Mouse (Mus musculus) liver, adult 2 months (tissue): ENCODE results near the gene Tradd. TPM values are rescaled to one million over a fixed set of nuclear protein-coding genes. Genes with fewer than 3 reads are reported as not detected.
"Not testable (repeated sequence)": the region's sequence is repeated elsewhere in the genome, so short reads cannot be mapped to it uniquely, and the experiment has no call there.

ENCODE experiments used
- DNase-seq: peaks from one replicate; pipeline ENCODE4 v3.0.0-alpha.2; 2011; ENCODE audit warnings: low read depth, low spot score; ENCODE audit errors: extremely low read depth
- H3K27ac ChIP-seq: fragments of 200-500 bp; replicated peaks from 2 replicates; pipeline ENCODE4 v1.5.1; 2012; ENCODE audit warnings: low read depth, mild to moderate bottlenecking, control low read depth, inconsistent platforms, low read length; ENCODE audit not compliant: insufficient read depth
- H3K27me3 ChIP-seq: fragments of 200-500 bp; 2 replicates; pipeline ENCODE4 v1.6.1; 2012; ENCODE audit warnings: mild to moderate bottlenecking, moderate library complexity, low read length, inconsistent platforms; ENCODE audit not compliant: control insufficient read depth, insufficient read depth
- H3K36me3 ChIP-seq: fragments of 200-500 bp; 2 replicates; pipeline ENCODE4 v1.6.1; 2012; ENCODE audit warnings: low read length, inconsistent platforms; ENCODE audit not compliant: control insufficient read depth, insufficient read depth
- H3K4me1 ChIP-seq: fragments of 200-500 bp; 2 replicates; pipeline ENCODE4 v1.6.1; 2011; ENCODE audit warnings: low read length; ENCODE audit not compliant: control insufficient read depth, insufficient read depth
- H3K4me3 ChIP-seq: fragments of 200-500 bp; 2 replicates; pipeline ENCODE4 v1.5.1; 2011; ENCODE audit warnings: low read depth, mild to moderate bottlenecking, control low read depth, low read length, moderate library complexity; ENCODE audit not compliant: insufficient read depth
- H3K79me2 ChIP-seq: fragments of 200-500 bp; 2 replicates; pipeline ENCODE4 v1.6.1; 2012; ENCODE audit warnings: inconsistent platforms, mild to moderate bottlenecking, low read length, moderate library complexity; ENCODE audit not compliant: control insufficient read depth, insufficient read depth
- H3K9ac ChIP-seq: fragments of 200-500 bp; 2 replicates; pipeline ENCODE4 v1.6.1; 2012; ENCODE audit warnings: low read depth, mild to moderate bottlenecking, control low read depth, inconsistent platforms, low read length
- CTCF ChIP-seq: fragments of 200-500 bp; IDR thresholded peaks from 2 replicates; pipeline ENCODE4 v1.5.1; 2011; ENCODE audit warnings: low read depth, low read length, control low read depth
- POLR2A ChIP-seq: fragments of 200-500 bp; IDR thresholded peaks from 2 replicates; pipeline ENCODE4 v1.6.1; 2011; ENCODE audit warnings: low read length, control low read depth; ENCODE audit not compliant: insufficient read depth; ENCODE audit errors: extremely low read depth
- WGBS: fragments of 180-500 bp; shearing (Covaris S2); methylation state at CpG from one replicate; pipeline ENCODE4 v1.1.7; 2018; 5-methylcytosine and 5-hydroxymethylcytosine counted together
- polyA plus RNA-seq: library from polyadenylated mRNA; depleted of rRNA; stranded (reverse); fragments of >200 nt; gene quantifications from 2 replicates; pipeline ENCODE4 v1.2.3, GENCODE M21; 2012
- total RNA-seq: library from RNA; depleted of rRNA; stranded (reverse); fragments of >200 nt; gene quantifications from 2 replicates; pipeline ENCODE4 v1.2.3, GENCODE M21; 2014

Tradd gene
- total and polyA plus RNA-seq, 2 experiments = 11.8 to 16.1 TPM

- H3K27ac ChIP-seq = no peak overlapping the region
- no peak for DNase-seq
- H3K79me2 ChIP-seq = no peaks in the 10 kb centered on the region
- WGBS = 70% methylated on average over 7 of the region's 7 CpGs
- peaks cover 8% of the 10 kb centered on the region; the same call in 1 of the 2 replicates for H3K4me1 ChIP-seq
- H3K36me3 ChIP-seq = no peaks in the 10 kb centered on the region
- H3K4me3 ChIP-seq = no peak overlapping the region
- H3K27me3 ChIP-seq = no peaks in the 10 kb centered on the region
- TF ChIP-seq POLR2A = no peak
- no peak for TF ChIP-seq CTCF
- H3K9ac ChIP-seq = no peak overlapping the region
These were observed 28.1 kb upstream of the Tradd start for GRCm38 (mm10) chr8:105292471-105292870.

- H3K4me3 ChIP-seq, H3K9ac ChIP-seq, DNase-seq, H3K27ac ChIP-seq, H3K4me1 ChIP-seq, H3K36me3 ChIP-seq, H3K79me2 ChIP-seq, H3K27me3 ChIP-seq: not testable (repeated sequence)
- WGBS = 61% methylated on average over 3 of the region's 3 CpGs
These were observed 27.4 kb upstream of the Tradd start for GRCm38 (mm10) chr8:105291802-105292201.

- H3K9ac ChIP-seq, H3K4me3 ChIP-seq, H3K36me3 ChIP-seq, H3K4me1 ChIP-seq, H3K27ac ChIP-seq, H3K79me2 ChIP-seq, H3K27me3 ChIP-seq, DNase-seq: not testable (repeated sequence)
- 71% methylated on average over 8 of the region's 8 CpGs for WGBS
These were observed 27.0 kb upstream of the Tradd start for GRCm38 (mm10) chr8:105291364-105291763.

- Histone ChIP-seq H3K4me3 (no peak overlapping the region), H3K36me3 (no peaks in the 10 kb centered on the region)
These were observed 26.3 kb upstream of the Tradd start for GRCm38 (mm10) chr8:105290554-105291314.

GRCm38 (mm10) chr8:105289805-105290460, 25.5 kb upstream of the Tradd start, which contains the start of gene 4931428F04Rik:
Gene 4931428F04Rik (minus strand): TSS chr8:105289864.
- H3K36me3 ChIP-seq = no peaks in the 10 kb centered on the region
- H3K27ac ChIP-seq = no peak within 1 kb of the TSS
- H3K4me1 ChIP-seq = peaks cover 8% of the 10 kb centered on the region; the same call in 1 of the 2 replicates
- H3K4me3 ChIP-seq = peak within 1 kb of the TSS; percentile 77
- H3K79me2 ChIP-seq = no peaks in the 10 kb centered on the region
- H3K9ac ChIP-seq = peak within 1 kb of the TSS; percentile 63
- no peak for DNase-seq
- WGBS = 12% methylated on average over 43 of the region's 43 CpGs
- no peak for TF ChIP-seq POLR2A
- peak; percentile 64 for TF ChIP-seq CTCF
- no peaks in the 10 kb centered on the region for H3K27me3 ChIP-seq

More at GRCm38 (mm10) chr8:105290554-105291314, 26.3 kb upstream of the Tradd start:
- H3K27me3 ChIP-seq = no peaks in the 10 kb centered on the region
- H3K9ac ChIP-seq = no peak overlapping the region
- DNase-seq = peak; percentile 71
- 12% methylated on average over 31 of the region's 31 CpGs for WGBS
- no peak for TF ChIP-seq POLR2A
- peak; percentile 96 for TF ChIP-seq CTCF
- H3K79me2 ChIP-seq = no peaks in the 10 kb centered on the region
- H3K27ac ChIP-seq = no peak overlapping the region
- peaks cover 8% of the 10 kb centered on the region; the same call in 1 of the 2 replicates for H3K4me1 ChIP-seq
